Mouse (Mus musculus): ENCODE results near the gene Bax.
"Not testable (repeated sequence)": the region's sequence is repeated elsewhere in the genome, so short reads cannot be mapped to it uniquely, and the experiment has no call there.

Bax gene

DNA sequence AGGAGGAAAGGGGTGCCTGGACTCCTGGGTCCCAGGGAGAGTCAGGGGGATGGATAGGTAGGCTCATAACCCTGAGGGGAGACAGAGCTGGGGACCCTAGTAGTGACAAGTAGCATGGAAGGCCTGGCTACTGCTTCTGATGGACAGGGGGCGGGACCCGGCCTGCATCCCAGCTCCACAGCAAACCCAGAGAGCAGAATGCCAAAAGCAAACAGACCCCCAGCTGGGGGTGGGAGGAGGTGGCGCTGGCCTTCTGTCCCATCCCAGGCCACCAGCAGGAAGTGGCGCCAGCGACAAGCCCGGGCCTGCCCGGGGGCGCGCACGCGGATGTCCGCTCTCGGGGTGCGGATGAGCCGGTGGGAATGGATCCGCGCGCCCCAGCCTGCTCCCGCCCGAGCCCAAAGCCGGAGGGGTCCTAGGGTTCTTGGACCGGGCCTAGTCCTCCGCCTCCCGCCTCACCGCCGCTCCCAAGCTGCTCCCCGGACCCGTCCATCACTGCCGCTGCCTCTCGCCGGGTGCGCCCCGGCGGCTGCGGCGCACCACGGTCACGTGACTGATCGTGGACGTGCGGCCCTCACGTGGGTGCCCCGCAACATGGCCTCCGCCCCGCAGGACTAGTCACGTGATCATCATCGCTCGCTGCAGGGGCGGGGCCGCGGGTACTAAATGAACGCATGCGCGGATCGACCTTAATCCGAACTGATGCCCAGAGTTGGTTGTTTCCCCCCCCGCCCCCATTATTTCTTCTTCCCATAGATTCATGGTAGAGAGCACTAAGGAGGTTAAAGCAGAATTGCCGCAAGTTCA, at the start of gene Bax:
Bax (minus strand) TSS at position 616 of the 807 bp plus-strand sequence.
- peak; percentile 93 for DNase-seq (ENCODE audit: low spot score)

DNA sequence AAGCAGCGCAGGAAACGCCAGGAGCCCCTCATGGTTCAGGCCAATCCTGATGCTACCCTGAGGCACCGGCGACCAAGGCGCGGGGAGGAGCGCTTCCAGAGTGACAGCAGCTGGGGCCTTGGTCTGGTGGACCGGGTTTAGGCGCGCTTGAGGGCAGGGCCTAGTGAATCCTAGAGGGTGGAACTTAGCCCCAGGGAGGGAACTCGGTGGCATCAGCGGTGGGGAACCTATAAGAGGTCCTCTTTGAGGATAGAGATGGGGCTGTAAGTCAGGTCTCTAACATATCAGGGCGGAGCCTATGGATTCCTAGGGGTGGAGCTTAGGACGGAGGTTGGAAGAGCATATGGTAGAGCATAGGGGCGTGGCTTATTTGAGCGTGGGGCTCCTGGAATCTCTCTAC, 48.7 kb upstream of the Bax start:
- DNase-seq (ENCODE audit: low spot score) = no peak

DNA sequence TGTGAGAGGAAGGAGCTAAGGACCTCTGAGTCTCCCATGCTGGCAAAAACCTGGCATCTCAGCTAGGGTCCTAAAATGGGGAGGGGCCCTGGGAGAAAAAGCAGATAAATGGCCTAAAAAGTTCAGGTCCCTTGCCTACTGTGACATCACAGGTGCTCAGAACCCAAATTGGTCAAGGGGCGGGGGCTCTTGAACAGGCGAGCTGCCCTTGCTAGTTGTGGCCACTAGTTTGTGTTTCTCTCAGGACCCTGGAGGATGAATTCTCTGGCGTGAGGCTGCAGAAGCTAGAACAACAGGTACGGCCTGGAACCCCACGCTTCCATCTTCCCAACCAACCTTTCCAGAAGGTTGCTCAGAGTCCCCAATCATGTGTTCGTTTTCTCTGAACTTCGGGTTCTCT, 47.7 kb upstream of the Bax start:
- no peak for DNase-seq (ENCODE audit: low spot score)

DNA sequence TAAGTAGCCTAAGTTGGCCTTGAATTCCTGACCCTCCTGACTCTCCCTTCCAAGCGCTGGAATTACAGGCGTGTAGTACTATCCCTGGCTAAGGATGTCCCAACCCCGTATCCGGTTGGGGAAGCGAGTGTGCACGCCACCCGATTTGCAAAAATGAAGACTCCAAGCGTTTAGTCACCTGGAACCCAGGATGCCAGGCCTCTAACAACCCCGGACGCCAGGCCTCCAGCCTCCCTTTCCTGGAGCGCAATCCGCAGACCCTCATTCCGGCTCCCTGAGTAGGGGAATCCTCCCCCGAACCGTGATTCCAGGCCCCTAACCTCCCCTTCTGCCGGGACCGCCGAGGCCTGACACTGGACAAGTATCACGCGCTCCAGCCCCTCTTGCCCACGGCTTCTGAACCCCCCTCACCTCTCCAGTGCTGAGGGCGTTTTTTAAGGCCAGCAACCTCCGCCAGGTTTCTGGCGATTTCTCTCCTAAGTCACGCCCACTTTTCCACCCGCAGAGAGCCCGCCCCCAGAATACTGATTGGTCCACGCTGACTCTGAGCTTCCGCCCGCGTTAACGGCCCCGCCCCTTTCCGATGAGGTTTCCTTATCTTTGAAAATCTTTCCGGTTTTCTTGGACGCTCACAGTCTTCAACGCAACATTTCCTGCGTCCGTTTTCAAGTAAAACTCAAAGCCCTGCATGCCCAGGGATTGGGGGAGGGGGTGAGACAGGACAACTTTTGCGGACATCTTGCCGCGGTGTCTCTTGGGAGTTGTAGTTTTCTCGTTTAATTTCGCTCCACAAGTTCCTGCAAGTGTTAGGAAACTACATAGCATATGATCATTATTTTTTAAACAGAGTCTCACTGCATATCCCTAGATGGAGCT, 43.5 kb upstream of the Bax start, which contains the start of gene Nucb1:
Nucb1 (minus strand) TSS at position 495 of the 876 bp plus-strand sequence.
- DNase-seq (ENCODE audit: low spot score) = peak; percentile 81

DNA sequence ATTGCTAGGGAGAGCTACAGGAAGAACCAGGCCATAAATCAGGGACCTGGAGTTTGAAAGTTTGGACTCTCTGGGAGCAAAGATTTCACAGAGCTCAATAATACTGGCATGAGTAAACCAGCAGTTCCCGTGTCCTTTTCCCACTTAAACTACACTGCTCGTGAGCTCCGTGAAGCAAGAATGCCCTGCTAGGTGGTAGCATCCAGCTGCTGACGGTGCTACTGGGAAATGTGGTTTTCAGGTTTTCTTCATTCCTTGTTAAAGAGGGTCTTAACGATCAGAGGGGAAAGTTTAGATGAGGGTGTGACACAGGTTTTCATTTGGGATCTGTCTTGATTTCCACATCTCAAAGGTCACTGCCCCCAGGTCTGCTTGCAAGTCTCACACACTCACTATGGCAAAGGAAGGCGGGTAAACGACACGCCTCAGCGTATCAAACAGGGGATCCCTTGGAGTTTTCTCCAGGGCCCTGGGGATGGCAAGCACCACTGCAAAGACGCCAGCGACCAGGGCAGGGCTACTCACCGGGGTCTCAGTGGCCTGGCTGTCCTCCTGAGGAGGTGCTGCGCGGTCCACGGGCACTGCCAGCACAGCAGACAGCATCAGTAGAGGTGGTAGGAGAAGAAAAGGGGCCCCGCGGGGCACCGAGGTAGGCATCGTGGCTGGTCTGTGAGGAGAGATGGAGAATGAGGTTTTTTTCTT, 42.6 kb upstream of the Bax start:
- DNase-seq (ENCODE audit: low spot score) = no peak

DNA sequence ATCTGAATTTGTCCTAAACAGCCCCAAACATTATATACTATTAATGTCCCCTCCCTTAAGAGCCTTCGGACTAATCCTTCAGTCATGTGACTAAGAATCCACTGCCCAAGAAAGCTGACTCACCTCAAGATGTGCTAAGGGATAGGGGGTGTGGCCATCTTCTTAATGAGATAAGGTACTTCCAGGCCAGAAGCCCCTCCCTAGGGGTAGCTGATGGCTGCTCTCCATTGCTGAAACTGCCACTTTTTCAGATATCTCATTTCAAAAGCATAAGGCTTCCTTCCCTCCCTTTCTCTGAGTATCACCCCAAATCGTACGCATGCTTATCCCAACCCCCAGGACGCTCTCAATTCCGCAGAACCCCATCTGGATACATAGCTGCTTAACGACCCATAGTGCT, 41.9 kb upstream of the Bax start:
- no peak for DNase-seq (ENCODE audit: low spot score)

DNA sequence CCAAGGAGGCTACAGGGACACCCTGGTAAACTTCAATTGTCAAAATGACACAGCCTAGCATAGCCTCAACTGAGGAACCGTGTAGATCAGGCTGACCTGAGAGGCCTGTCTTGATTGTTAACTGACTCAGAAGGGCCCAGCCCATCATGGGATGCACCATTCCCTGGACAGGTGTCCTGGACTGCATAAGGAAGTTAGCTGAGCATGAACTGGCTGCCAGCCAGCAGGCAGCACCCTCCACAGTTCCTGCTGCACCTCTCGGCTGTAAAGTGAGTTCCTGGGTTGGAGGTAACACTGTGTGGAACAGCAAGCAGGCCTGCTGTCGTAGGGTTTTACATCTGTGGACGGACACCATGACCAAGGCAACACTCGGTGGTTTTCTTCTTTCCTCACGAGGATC, 40.9 kb upstream of the Bax start:
- DNase-seq (ENCODE audit: low spot score) = no peak

DNA sequence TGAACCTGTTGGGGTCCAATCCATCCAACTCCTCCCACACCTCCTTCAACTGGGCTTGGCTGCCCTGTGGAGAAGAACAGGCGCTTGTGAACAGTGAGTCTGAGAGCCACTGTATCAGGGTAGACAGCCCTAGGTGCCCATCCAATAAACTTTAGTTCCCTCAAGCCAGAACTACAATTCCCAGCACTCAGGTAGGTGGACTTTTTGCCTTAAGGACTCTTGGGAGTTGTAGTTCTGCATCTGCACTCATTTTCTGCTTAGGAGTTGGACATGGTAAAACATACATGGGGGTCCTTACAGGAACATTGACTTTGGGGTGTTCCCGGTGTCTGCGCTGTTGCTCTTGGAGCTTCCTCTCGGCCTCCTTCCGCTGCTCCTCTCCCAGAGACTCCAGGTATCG, 31.7 kb upstream of the Bax start:
- DNase-seq (ENCODE audit: low spot score) = no peak

DNA sequence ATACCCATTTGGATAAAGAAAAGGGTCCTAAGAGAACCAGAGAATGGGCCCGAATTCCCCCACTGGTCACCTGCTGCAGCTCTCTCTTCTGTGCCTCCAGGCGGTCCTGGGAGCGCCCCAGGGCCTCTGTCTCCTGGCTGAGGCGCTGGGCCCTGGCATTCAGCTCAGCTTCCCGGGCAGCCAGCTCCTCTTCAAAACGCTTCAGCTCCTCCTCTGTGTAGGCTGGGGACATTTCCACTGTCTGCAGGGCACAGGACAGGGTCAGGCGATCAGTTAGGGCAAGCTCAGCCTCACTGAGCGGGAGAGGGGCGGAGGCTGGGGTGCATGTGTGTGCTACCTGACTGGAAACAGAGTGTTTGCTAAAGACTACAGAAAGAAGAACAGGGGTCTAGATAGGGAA, 27.9 kb upstream of the Bax start:
- DNase-seq (ENCODE audit: low spot score) = no peak

DNA sequence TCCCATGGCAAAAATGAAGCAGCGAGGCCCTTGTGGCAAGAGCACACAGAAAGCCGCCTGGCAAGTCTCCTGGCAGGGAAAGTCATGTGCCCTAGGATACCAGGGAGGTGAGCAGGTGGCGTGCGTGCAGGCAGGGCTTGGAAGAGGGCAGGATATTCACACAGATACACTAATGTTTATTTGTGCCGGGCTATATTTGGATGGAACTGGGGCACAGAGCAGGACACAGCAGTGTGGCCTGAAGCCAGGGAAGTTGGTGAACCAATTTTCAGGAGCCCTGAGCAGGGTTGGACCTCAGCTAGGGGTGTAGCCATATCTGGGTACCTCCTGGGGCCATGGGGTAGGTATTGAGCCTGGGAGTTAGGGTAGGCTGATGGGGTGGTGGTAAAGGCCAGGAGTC, 26.3 kb upstream of the Bax start:
- no peak for DNase-seq (ENCODE audit: low spot score)

DNA sequence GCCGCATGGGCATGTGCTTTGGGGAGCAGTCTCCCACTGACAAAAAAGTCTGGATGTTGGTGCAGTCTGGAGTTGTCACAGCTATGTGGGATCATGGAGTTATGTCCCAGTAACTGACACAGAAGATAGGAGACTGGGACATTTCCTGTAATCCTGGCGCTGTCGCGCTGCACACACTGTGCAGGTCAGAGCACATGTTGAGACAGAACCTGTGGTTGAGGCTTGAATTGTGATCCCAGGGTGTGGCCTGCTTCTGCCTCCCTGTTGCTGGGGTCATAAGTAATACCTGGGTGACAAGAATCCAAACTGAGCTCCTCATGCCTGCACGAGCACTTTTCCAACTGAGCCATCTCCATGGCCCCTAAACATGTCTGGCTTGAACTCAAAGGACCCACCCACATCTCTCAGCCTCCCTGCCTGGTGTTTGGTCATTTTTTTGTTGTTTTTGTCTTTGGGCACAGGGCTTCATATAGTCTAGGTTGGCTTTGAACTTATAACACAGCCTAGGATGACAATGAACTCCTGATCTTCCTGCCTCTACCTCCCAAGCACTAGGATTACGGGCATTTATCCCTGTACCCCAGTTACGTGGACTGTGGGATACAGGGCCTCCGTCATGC, 25.6 kb upstream of the Bax start:
- DNase-seq (ENCODE audit: low spot score) = no peak

DNA sequence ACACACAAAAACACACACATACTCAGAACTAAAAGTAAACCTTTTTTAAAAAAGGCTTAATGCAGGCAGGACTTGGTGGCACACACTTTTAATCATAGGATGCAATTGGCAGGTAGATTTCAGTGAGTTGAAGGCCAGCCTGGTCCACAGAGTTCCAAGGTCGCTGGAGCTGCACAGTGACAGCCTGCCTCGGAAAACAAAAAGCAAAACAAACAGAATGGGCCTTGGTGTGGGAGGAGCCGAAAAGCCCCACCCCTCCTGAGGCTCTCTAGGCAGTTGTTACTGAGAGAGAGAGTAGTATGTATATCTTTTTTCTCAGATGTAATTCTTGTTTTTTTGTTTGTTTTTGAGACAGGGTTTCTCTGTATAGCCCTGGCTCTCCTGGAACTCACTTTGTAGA, 24.6 kb upstream of the Bax start:
- no peak for DNase-seq (ENCODE audit: low spot score)

DNA sequence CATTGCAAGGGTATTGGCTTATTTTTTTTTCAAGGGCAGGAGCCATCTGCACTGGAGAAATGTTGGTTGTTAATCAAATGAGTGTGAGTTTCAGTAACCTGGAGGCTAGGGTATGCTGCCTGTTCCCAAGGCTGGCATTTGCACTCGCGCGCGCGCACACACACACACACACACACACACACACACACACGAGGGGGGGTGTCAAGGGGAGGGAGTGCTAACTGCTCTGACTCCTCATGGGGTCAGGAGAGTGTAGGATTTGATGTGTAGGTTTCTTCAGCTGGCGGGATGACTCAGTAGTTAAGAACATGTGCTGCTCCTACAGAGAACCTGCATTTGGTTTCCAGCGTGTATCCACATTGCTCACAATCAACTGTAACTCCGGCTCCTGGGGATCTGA, 24.1 kb upstream of the Bax start:
- no peak for DNase-seq (ENCODE audit: low spot score)

DNA sequence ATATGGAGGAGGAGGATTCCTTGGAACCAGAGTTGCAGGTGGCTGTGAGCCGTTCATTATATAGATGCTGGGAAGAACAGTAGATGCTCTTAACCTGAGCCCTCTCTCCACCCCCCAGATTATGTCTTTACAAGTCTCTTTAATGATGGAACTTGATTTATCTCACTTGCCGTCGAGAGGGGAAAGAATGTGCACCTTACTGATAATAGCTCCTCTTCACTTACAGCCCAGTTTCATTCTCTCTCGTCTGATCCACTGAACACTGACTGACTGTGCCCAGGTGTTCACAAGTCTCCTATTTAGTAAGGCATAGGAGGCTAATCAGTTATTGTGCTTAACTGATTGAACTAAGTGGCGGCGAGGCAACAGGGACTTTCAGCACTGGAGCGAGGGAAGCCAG, 22.9 kb upstream of the Bax start:
- DNase-seq (ENCODE audit: low spot score) = no peak

DNA sequence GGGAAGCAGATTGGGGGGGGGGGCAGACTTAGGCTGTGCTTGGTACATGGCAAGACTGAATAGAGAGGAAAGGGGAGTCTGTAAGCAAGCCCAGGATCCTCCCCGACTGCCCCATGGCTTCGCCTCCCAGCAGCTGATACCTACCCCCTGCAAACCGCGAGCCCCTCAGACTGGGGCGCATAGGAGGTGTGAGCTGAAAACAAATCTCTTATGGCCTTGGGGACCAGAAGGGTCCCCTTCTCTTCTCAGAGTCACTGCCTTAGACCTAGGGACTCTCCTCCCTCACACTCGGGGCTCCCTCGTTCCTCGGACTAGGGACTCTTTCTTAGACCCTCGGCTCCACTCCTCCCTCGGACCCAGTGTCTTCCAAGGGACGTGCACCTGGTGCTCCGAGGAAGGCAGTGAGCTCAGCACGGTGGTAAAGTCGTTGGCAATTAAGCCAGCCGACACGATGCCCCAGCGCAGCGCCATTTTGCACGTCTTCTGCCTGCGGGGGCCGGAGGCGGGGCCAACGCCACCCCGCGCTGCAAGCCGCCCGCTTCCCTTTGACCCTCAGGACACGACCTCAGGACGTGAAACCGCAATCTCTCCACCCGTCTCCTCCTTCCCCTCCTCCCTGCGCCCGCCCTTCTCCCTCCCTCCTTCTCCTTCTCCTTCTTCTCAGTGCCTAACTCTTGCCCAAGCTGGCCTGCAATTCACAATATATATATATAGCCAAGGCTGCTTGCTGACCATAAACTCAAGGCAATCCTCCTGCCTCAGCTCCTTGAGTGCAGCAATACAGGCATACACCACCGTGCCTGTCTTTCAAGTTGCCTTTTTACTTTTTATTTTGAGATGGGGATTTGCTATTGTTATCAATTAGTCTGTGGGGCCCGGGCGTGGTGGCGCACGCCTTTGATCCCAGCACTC, 21.9 kb upstream of the Bax start, which contains the start of gene Dhdh:
Dhdh (minus strand) TSS at position 513 of the 912 bp plus-strand sequence.
- peak; percentile 52 for DNase-seq (ENCODE audit: low spot score)

DNA sequence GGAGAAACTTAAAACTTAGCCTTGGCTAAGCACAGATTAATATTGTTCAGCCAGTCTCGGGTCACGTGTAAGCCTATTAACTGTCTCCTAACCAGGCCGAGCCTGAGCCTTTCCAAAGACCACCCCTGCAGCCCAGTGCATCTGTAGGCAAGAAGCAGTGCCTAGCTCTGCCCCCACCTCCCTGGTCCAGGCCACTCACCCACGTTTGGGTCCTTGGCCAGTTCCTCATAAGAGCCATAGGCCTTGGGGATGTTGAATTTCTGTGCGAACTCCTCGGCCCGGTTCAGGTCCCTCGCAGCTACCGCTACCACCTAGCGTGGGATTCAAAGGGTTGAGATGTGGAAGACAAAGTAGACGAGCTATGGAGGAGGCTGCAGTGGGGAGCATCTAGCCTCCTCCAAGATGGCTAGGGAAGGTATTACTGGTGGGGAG, 21.2 kb upstream of the Bax start:
- no peak for DNase-seq (ENCODE audit: low spot score)

DNA sequence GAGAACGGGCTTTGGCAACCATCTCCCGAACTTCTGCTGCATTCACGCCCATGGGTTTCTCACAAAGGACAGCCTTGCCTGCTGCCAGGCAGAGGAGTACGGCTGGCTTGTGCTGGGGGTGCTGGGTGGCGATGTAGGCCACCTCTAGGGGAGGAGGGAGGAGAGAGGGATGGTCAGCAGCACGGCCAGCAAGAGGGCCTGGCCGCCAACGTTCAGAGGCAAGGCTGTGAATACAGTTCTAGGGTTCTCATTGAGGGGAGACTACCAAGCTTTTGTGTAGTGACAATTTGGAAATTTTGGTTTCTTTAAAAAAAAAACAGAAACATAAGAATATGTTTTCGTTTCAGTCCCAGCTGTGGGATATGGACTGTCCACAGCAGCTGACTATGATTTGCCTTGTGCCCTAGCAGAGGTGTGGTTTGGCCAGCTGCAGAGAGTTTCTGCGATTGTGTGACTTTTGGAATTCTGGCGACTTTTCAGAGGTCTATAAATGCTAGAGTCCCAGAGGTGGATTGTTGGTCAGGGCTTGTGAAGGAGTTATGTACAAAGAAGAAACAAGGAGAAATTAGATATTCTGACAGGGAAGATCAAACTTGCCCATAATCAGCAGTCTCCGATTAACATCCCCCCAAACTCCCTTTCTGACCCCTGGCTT, 20.2 kb upstream of the Bax start, which contains the start of gene Gm45808:
Gm45808 (minus strand) TSS at position 51 of the 655 bp plus-strand sequence.
- DNase-seq (ENCODE audit: low spot score) = no peak

DNA sequence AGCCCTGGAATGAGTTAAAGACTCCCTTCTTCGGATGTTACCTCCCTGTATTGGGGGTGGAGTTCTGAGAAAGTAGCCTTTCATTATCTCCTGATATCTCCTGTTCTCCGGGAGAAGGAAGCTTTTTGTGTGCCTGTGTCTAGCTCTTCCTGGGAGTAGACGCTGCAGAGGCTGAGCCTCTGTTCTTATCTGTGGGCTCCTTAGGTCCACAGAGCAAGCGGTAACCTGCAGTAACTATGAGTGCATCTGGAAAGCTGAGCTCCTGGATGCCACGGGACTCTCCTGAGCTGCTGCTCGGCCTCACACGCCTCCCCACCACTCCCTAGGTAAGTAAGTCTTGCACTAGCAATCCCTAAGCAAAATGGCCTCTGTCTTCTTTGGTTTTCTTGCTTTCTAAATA, 19.5 kb upstream of the Bax start:
- no peak for DNase-seq (ENCODE audit: low spot score)

DNA sequence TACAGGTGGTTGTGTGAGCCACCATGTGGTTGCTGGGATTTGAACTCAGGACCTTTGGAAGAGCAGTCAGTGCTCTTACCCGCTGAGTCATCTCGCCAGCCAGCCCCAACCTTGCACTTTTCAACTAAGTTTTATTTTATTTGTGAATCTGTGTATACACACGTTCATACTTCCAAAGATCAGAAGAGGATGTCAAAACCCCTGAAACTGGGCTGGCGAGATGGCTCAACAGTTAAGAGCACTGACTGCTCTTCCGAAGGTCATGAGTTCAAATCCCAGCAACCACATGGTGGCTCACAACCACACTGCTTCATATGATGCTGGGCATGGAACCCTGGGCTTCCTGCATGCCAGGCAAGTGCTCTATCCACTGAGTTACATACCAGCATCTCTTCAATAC, 18.3 kb upstream of the Bax start:
- DNase-seq (ENCODE audit: low spot score) = not testable (repeated sequence)

DNA sequence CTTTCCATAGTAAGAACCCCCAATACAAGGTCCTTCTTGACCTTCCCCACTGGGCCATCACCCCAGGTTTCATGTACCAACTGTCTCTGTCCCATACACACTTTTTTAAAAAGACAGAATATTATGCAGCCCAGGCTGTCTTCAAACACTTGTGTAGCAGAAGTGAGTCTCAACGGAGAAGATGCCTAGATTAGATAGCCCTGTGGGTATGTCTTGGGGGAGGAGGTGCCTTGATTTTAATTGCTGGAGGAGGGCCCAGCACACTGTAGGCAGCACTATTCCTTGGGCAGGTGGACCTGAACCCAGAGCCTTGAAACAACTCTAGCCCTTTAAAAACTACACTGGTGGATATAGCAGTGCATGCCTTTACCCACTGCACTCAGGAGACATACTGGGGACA, 15.5 kb upstream of the Bax start:
- DNase-seq (ENCODE audit: low spot score) = no peak
